Mouse (Mus musculus) layer of hippocampus, adult 2 months (tissue): ENCODE measurements around the gene Lrp8. TPM values are rescaled to one million over a fixed set of nuclear protein-coding genes. Genes with fewer than 3 reads are reported as not detected.
A peak's percentile ranks its signal among the peaks of the same experiment; 100 is the strongest.

ENCODE experiments used
- DNase-seq, 2 experiments: peaks; one replicate each; pipeline ENCODE4 v3.0.0; 2022; ENCODE audit warnings: low spot score in 2 of 2
- H3K27ac ChIP-seq: fragments of 200-600 bp; 2 replicates; pipeline ENCODE4 v1.8.1; 2022
- H3K4me3 ChIP-seq: fragments of 200-600 bp; 2 replicates; pipeline ENCODE4 v1.8.1; 2022; ENCODE audit warnings: mild to moderate bottlenecking
- CTCF ChIP-seq: fragments of 200-600 bp; conservative IDR thresholded peaks from 2 replicates; pipeline ENCODE4 v1.8.1; 2022; ENCODE audit warnings: antibody characterized with exemption, mild to moderate bottlenecking, moderate library complexity
- total RNA-seq, 2 experiments: library from RNA; stranded (reverse); gene quantifications; 2 replicates each; pipeline ENCODE4 v1.2.3; 2021

Lrp8 gene
- total RNA-seq, 2 experiments from 2014 or later, result 84.3 to 98.5 TPM

- Histone ChIP-seq H3K27ac (no peak overlapping the region), H3K4me3 (no peak overlapping the region)
- no peak for TF ChIP-seq CTCF
- no peak for DNase-seq
Observed at GRCm38 (mm10) chr4:107783541-107783940, 18.5 kb upstream of the Lrp8 start.

- no peak for TF ChIP-seq CTCF
Observed at GRCm38 (mm10) chr4:107788841-107789240, 13.2 kb upstream of the Lrp8 start.

DNA sequence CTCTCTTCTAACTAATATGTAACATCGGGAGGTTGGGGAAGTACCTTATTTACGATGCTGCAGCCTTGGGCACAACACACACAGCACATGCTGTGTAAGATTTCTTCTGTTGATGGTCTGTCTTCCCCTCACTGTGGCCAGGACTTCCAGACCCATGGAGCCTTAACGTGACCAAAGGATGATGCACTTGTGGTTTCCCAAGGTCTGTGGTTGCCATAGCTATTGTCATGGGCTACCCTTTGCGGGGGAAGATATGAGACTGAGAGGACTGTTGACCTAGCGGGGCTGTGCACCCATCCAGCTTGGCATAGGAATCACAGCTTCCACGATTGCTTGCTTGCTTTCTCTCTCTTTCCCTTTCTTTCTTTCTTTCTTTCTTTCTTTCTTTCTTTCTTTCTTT, 1.3 kb upstream of the Lrp8 start:
- H3K4me3 ChIP-seq, result no peak overlapping the region
- no peak overlapping the region for H3K27ac ChIP-seq
- no peak for TF ChIP-seq CTCF
- no peak for DNase-seq

More at GRCm38 (mm10) chr4:107788841-107789240, 13.2 kb upstream of the Lrp8 start:
- DNase-seq, result no peak
- Histone ChIP-seq H3K4me3 (no peak overlapping the region), H3K27ac (no peak overlapping the region)

- peak; percentile 49 for TF ChIP-seq CTCF
- peak in 1 of 2 experiments; percentile 82 for DNase-seq
- peak overlapping the region; percentile 73 for H3K4me3 ChIP-seq
- H3K27ac ChIP-seq, result peak overlapping the region; percentile 96
Observed at GRCm38 (mm10) chr4:107801366-107802184, 486 bp upstream of the Lrp8 start.

DNA sequence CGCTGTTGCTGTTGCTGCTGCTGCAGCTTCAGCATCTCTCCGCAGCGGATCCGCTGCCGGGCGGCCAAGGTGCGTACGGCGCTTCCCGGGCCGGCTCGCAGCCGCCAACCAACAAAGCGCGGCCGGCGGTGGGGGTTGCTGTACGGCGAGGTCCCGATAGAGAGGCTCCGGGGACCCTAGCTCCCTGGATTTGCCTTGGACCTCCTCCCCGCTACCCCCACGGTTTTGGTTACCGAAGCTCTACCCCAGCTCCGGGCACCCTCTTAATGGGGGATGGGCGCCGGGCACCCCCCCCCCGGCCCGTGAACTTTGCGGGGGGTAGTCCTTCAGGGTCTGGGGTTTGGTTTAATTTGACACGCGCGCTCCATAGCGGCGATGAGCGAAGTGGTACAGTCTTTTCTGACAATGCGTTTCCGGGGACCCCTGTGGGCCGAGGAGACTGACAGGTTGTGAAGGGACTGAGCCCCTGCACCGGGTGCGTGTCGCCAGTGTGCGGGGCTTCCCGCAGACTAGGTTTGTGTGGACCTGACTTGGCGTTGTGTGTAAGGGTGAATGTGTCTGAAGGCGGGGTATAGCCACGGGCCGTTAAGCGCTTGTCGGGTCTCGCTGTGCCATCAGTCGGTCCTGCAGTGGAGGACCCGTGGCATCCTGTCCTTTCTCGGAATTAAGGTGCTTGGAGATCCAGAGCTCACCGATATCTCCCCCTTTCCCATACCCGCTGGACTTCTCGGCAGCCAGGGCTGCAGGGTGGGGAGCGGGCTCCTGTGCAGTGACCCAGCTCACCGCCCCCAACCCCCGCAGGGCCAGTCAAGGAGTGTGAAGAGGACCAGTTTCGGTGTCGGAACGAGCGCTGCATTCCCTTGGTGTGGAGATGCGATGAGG, 630 bp downstream of the Lrp8 start:
- H3K4me3 ChIP-seq, result peak overlapping the region; percentile 88
- TF ChIP-seq CTCF, result peak; percentile 22; the same call in 1 of the 2 replicates
- no peak for DNase-seq
- H3K27ac ChIP-seq, result peak overlapping the region; percentile 94

- DNase-seq, result peak in 1 of 2 experiments; percentile 50
- H3K4me3 ChIP-seq, result peak overlapping the region; percentile 88
- 0 out of 2 replicates have a peak, but pooled peaks have one; percentile 4 for TF ChIP-seq CTCF
- peak overlapping the region; percentile 94 for H3K27ac ChIP-seq
Observed at GRCm38 (mm10) chr4:107803351-107804106, 1.5 kb downstream of the Lrp8 start.

GRCm38 (mm10) chr4:107805491-107805890, 3.4 kb downstream of the Lrp8 start:
- H3K27ac ChIP-seq, result peak overlapping the region; percentile 62
- peak; percentile 66 for TF ChIP-seq CTCF
- DNase-seq, result no peak
- H3K4me3 ChIP-seq, result no peak overlapping the region

GRCm38 (mm10) chr4:107807796-107808195, 5.7 kb downstream of the Lrp8 start:
- no peak for DNase-seq
- no peak for TF ChIP-seq CTCF
- H3K4me3 ChIP-seq, result no peak overlapping the region
- 0 out of 2 replicates have a peak overlapping the region, but pooled peaks have one; percentile 32 for H3K27ac ChIP-seq

- no peak for DNase-seq
- Histone ChIP-seq H3K4me3 (no peak overlapping the region), H3K27ac (no peak overlapping the region)
- TF ChIP-seq CTCF, result no peak
Observed at GRCm38 (mm10) chr4:107808655-107809054, 6.6 kb downstream of the Lrp8 start.

DNA sequence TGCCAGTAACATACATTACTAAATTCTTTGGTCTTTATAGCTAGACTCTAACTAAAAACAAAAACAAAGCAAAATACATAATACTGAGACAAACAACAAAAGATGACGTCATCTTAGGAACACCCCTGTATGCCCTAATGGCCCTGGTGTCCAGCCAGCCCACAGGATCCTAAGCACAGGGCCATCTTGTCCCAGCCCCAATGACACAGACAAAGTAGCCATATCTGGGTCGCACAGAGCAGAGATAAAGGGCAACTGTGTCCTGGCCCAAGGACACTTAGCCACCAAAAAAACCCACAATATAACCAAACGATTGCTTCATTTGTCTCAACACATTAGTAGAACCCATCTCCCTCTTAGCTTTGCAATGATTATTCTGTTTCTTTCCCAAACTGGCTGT, 8.9 kb downstream of the Lrp8 start:
- no peak overlapping the region for H3K27ac ChIP-seq
- no peak for DNase-seq
- H3K4me3 ChIP-seq, result no peak overlapping the region
- no peak for TF ChIP-seq CTCF

- no peak overlapping the region for H3K27ac ChIP-seq
- no peak for TF ChIP-seq CTCF
- no peak for DNase-seq
- H3K4me3 ChIP-seq, result no peak overlapping the region
Observed at GRCm38 (mm10) chr4:107811716-107812330, 9.8 kb downstream of the Lrp8 start.

DNA sequence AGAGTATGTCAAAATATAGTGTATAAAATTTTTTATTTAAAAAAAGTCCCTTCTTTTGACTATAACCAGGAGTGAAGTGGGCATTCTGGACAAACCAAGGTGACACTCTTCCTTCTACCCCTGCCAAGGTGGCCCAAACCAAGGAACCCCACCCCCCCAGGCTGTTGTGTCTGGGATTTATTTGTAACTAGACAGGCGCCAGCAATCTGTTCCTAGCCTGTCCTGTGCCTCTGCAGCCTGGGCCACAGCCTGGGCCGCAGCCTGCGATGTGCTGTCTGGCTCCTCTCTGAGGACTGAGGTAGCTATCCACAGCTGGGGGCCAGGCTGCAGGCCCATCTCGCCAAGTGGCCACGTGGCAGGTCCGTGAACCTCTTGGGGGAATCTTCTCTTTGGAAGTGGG, 10.3 kb downstream of the Lrp8 start:
- H3K4me3 ChIP-seq, result no peak overlapping the region
- DNase-seq, result no peak
- H3K27ac ChIP-seq, result no peak overlapping the region
- no peak for TF ChIP-seq CTCF
